Mouse (Mus musculus) adrenal gland, postnatal 10 days (tissue): Measurements from ENCODE around the gene Lypd6b. TPM values are rescaled to one million over a fixed set of nuclear protein-coding genes. Genes with fewer than 3 reads are reported as not detected.

ENCODE experiments used
- DNase-seq: peaks from one replicate; pipeline ENCODE4 v3.0.0; 2021; ENCODE audit warnings: mixed read lengths
- total RNA-seq, 2 experiments: library from RNA; stranded (reverse); gene quantifications; 2 replicates each; pipeline ENCODE4 v1.2.3; 2021

Lypd6b gene
- total RNA-seq, 2 experiments from 2014 or later, result 0.24 TPM; not detected in 1

- DNase-seq, result no peak
Observed at GRCm38 (mm10) chr2:49822312-49822711, 34.8 kb downstream of the Lypd6b start.

GRCm38 (mm10) chr2:49825588-49825987 lies 38.1 kb downstream of the Lypd6b start:
- DNase-seq, result no peak

GRCm38 (mm10) chr2:49827756-49828155 lies 40.3 kb downstream of the Lypd6b start:
- no peak for DNase-seq

- DNase-seq, result no peak
Observed at GRCm38 (mm10) chr2:49830369-49830768, 42.9 kb downstream of the Lypd6b start.

GRCm38 (mm10) chr2:49832277-49832803 lies 44.9 kb downstream of the Lypd6b start:
- no peak for DNase-seq

- DNase-seq, result no peak
Observed at GRCm38 (mm10) chr2:49837454-49838059, 50.1 kb downstream of the Lypd6b start.

- no peak for DNase-seq
Observed at GRCm38 (mm10) chr2:49838611-49839010, 51.1 kb downstream of the Lypd6b start.

- DNase-seq, result peak; percentile 46
Observed at GRCm38 (mm10) chr2:49840573-49840972, 53.1 kb downstream of the Lypd6b start.

- DNase-seq, result peak; percentile 25
Observed at GRCm38 (mm10) chr2:49841089-49841488, 53.6 kb downstream of the Lypd6b start.

- DNase-seq, result no peak
Observed at GRCm38 (mm10) chr2:49845104-49845503, 57.6 kb downstream of the Lypd6b start.

GRCm38 (mm10) chr2:49846097-49846496 lies 58.6 kb downstream of the Lypd6b start:
- no peak for DNase-seq

- no peak for DNase-seq
Observed at GRCm38 (mm10) chr2:49846880-49847279, 59.4 kb downstream of the Lypd6b start.

- DNase-seq, result no peak
Observed at GRCm38 (mm10) chr2:49847831-49848230, 60.3 kb downstream of the Lypd6b start.

GRCm38 (mm10) chr2:49849771-49850170 lies 62.3 kb downstream of the Lypd6b start:
- no peak for DNase-seq

- no peak for DNase-seq
Observed at GRCm38 (mm10) chr2:49851977-49852376, 64.5 kb downstream of the Lypd6b start.

GRCm38 (mm10) chr2:49856161-49856564 lies 68.7 kb downstream of the Lypd6b start:
- peak; percentile 52 for DNase-seq

- DNase-seq, result no peak
Observed at GRCm38 (mm10) chr2:49856584-49856983, 69.1 kb downstream of the Lypd6b start.

- DNase-seq, result no peak
Observed at GRCm38 (mm10) chr2:49860219-49860962, 72.9 kb downstream of the Lypd6b start.

- no peak for DNase-seq
Observed at GRCm38 (mm10) chr2:49860969-49861592, 73.6 kb downstream of the Lypd6b start.

- DNase-seq, result no peak
Observed at GRCm38 (mm10) chr2:49861658-49862057, 74.2 kb downstream of the Lypd6b start.

- no peak for DNase-seq
Observed at GRCm38 (mm10) chr2:49868116-49868858, 80.8 kb downstream of the Lypd6b start.

- DNase-seq, result no peak
Observed at GRCm38 (mm10) chr2:49869044-49869443, 81.6 kb downstream of the Lypd6b start.
